Mouse (Mus musculus): ENCODE measurements around the gene Setmar. TPM values are rescaled to one million over a fixed set of nuclear protein-coding genes. Genes with fewer than 3 reads are reported as not detected.

Setmar gene
- total RNA-seq (2014; fragmentation: Nextera tagmentation) (5.1 and 6.1 TPM in 2 replicates), total RNA-seq (2017) (3.3 and 5.0 TPM in 2 replicates)

DNA sequence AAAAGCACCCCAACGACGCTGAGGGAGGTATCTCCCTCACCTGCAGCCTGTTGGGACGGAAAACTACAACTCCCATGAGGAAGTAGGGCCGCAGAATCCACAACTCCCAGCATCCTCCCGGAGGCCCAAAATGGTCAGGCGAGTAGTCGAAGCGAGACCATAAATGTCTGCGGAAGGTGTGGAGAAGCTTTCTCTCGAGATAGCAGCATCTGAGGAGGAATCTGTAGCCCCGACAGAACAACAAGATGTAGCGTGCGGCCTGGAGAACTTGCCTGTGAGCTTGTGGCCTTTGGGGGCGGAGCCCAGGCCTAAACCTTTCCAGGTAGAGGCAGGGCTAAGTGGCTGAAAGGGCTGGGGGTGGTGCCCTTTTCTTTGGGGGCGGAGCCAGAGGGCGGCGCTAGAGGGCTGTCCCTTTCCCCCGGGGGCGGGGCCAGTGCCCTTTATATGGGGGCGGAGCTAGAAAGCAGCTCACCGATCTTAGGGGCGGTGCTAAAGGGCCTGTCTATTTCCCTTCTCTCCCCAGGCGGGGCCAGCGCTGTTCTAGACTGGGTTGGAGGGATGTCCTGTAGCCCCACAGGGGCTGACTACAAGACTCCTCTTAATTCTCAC, at the start of gene Setmar:
TSS of gene Setmar (plus strand) at position 128 of the 609 bp plus-strand sequence.
- ATAC-seq (replicated peaks; ENCODE audit: poor library complexity, severe bottlenecking) = peak; percentile 96

GRCm38 (mm10) chr6:108021646-108022045, 43.2 kb upstream of the Setmar start:
- no peak for ATAC-seq (replicated peaks; ENCODE audit: poor library complexity, severe bottlenecking)

DNA sequence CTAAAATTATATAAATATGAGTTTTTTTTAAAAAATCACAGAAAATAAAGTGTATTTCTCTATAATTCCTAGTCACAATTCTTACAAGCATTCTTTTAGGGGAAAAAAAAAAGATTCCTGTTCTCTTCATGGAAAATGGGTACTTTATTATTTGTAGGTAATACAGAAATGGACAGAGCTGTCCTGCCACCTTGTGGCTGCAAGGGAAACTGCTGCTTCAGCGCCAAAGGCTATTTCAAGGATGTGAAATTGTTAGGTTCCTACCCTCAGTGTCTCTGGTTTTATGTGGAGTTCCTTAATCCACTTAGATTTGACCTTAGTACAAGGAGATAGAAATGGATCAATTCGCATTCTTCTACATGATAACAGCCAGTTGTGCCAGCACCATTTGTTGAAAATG, 9.8 kb upstream of the Setmar start:
- ATAC-seq (replicated peaks; ENCODE audit: poor library complexity, severe bottlenecking) = peak; percentile 95

- ATAC-seq (replicated peaks; ENCODE audit: poor library complexity, severe bottlenecking) = peak; percentile 83
Measured at GRCm38 (mm10) chr6:108055946-108056345, 8.9 kb upstream of the Setmar start.

DNA sequence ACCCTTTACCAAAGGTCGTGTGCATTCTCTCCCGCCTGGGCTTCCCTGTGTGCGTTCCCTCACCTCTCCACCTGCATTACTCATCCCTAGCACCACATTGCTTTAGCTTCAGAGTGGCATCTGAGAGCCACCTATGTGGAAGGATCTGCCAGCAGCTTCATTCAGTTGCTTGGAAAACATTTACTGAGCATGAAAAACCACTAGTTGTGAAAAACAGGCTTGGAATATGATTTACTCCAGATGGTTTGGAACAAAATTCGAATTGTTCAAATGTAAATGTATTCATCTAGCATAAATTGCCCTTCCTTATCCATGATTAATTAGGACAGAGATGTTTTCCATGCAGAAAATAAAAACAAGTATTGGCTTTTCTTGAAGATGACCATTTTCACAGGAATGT, 7.5 kb upstream of the Setmar start:
- no peak for ATAC-seq (replicated peaks; ENCODE audit: poor library complexity, severe bottlenecking)

GRCm38 (mm10) chr6:108058066-108058465, 6.8 kb upstream of the Setmar start:
- ATAC-seq (replicated peaks; ENCODE audit: poor library complexity, severe bottlenecking) = no peak

DNA sequence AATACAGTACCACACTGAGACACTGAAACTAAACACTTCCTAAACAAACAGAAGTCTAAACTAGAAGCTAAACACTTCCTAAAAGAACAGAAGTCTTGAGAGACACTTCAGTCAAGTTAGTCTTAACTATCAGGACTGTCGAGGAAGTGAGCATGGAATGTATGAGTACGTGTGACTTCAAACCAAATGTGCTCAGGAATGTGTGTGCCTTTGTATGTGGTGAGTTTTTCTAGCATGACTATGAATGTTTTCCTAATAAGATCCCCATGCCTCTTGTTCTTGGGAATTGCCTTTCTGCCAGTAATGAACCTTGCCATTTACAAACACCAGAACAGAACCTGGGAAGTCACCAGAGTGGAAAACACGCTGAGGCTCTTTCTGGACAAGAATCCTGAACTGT, 3.7 kb upstream of the Setmar start:
- ATAC-seq (replicated peaks; ENCODE audit: poor library complexity, severe bottlenecking) = no peak

DNA sequence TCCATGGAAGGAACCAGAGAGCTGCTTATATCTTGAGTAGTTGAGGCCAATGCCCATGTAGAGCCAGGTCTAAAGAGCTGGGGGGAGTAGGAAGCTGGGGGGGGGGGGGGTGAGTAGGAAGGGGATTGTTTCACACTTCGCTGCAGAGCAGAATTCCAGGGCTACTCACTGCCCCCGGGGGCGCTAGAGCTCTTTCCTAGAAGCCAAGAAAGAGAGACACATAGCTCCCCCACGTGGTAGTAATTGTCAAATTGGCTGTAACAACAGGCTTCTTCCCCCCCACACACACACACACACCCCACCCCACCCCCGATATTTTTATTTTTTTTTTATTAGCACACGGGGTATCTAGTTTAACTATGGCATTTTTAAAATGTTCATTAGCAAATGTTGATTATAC, 738 bp downstream of the Setmar start:
- ATAC-seq (replicated peaks; ENCODE audit: poor library complexity, severe bottlenecking) = peak; percentile 65

- no peak for ATAC-seq (replicated peaks; ENCODE audit: poor library complexity, severe bottlenecking)
Measured at GRCm38 (mm10) chr6:108070947-108071346, 6.1 kb downstream of the Setmar start.

DNA sequence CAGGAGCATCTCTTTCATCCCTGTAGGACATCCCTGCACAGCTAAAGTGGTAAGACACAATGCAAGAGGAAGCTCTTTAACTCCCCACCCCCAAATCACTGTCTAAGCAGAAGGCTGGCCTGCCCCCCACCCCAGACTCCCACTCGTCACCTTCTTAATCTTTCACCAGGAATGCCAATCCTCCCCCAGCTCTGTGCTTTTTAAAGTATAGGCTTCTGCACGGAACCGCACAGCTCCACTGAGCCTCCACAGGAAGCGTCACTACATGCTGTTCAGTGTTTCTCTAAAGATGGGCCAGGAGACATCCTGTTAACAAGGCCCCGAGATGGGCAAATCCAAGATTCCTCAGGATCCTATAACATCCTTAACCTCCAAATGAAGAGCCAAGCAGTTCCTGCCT, 8.2 kb downstream of the Setmar start:
- ATAC-seq (replicated peaks; ENCODE audit: poor library complexity, severe bottlenecking) = no peak

DNA sequence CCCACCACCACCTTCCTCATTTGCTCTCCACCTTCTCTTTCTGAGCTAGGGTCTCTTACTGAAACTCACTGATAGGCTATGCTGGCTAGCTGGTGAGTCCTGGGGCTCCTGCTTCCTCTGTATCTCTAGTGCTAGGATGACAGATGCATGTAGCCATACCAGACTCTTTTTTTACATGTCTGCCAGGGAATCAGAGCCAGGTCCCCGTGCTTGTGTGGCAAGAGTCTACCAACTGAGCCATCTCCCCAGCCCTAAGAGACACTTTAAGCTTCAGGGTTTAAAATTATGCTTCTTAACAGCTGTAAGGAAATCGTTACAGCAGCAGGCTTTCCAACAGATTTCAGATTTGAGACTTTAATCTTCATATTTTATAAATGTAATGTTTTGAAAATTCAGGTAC, 9.1 kb downstream of the Setmar start:
- ATAC-seq (replicated peaks; ENCODE audit: poor library complexity, severe bottlenecking) = no peak

DNA sequence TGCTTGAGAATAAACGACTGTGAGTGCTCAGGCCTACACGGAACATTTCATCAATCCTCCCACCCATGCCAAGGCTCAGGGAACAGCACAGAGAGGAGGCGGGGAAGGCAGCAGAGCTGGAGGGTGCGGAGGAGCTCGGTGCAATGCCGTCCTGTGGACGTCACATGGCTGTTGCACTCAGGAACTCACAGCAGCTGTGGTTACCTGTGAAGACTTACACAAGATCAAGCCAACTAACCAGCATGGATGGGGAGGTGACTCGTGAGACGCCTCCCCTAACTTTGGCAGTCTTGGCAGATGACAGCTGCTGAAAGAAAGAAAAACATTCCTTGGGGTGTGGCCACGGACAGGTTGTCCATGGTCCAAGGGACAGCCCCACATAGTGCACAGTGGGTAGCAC, 9.8 kb downstream of the Setmar start:
- ATAC-seq (replicated peaks; ENCODE audit: poor library complexity, severe bottlenecking) = no peak

- no peak for ATAC-seq (replicated peaks; ENCODE audit: poor library complexity, severe bottlenecking)
Measured at GRCm38 (mm10) chr6:108075857-108076256, 11.0 kb downstream of the Setmar start.

GRCm38 (mm10) chr6:108091296-108091695, 26.5 kb downstream of the Setmar start:
- no peak for ATAC-seq (replicated peaks; ENCODE audit: poor library complexity, severe bottlenecking)

DNA sequence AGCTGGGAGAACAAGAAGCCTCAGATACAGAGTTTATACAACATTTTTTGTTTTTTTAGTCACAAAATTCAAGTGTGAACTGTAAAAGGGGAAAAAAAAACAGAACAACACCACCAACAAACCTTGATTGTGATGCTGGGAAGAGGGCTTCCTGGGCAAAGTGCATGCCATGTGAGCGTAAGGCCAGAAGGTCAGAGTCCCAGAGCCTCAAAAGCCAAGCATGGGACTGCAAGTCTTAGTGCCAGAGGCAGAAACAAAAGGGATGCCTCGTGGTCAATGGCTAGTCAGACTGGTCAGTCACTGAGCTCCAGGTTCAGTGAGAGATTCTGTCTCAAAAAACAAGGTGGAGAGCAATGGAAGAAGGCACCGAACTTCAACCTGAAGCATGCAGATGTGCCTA, 27.8 kb downstream of the Setmar start:
- ATAC-seq (replicated peaks; ENCODE audit: poor library complexity, severe bottlenecking) = no peak

- ATAC-seq (replicated peaks; ENCODE audit: poor library complexity, severe bottlenecking) = no peak
Measured at GRCm38 (mm10) chr6:108093449-108093848, 28.6 kb downstream of the Setmar start.

GRCm38 (mm10) chr6:108095445-108095844, 30.6 kb downstream of the Setmar start:
- ATAC-seq (replicated peaks; ENCODE audit: poor library complexity, severe bottlenecking) = no peak

- ATAC-seq (replicated peaks; ENCODE audit: poor library complexity, severe bottlenecking) = peak; percentile 99
Measured at GRCm38 (mm10) chr6:108098171-108098845, 33.5 kb downstream of the Setmar start.

DNA sequence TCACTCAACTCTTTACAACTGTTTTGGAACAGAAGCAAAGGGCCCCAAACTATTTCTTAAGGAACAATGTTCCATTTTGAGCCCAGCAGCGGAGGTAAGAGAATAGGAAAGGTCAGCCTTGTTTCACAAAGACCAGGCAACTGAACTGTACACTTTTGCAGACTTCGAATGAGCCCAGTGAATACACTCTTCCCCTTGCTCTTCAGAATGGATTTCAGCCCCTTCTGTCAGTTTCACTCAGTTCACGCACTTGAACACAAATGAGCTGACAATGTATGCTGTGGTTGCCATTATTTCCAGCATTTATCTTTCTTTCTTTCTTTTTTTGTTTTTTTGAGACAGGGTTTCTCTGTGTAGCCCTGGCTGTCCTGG, 34.0 kb downstream of the Setmar start:
- ATAC-seq (replicated peaks; ENCODE audit: poor library complexity, severe bottlenecking) = no peak

- no peak for ATAC-seq (replicated peaks; ENCODE audit: poor library complexity, severe bottlenecking)
Measured at GRCm38 (mm10) chr6:108101936-108102830, 37.3 kb downstream of the Setmar start.

DNA sequence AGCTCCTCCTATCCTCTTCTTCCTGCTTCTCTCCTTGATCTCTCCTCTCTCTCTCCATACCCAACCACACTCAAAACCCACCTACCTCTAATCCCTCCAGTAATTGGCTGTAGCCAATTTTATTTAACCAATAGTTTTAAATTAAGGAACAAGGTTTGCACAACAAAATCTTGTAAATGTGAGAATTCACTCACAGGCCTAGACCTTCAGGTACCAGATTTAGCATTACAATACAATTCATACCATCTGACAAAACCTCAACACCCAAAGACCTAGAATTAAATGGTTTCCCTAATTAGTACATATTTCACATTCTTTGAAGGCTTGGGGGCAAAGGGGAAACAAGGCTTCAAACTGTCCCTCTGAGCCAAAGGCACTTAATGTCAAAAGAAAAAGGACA, 42.5 kb downstream of the Setmar start:
- no peak for ATAC-seq (replicated peaks; ENCODE audit: poor library complexity, severe bottlenecking)
